Mouse (Mus musculus) hindbrain, embryonic 16.5 days (tissue): Measurements from ENCODE around the gene Gm9913. TPM values are rescaled to one million over a fixed set of nuclear protein-coding genes. Genes with fewer than 3 reads are reported as not detected.

Experiments
- ATAC-seq: fragments of 200-750 bp; cut with Nextera tagmentation; 2 replicates; pipeline ENCODE4 v1.8.0; 2017; ENCODE audit warnings: moderate TSS enrichment, moderate library complexity
- H3K27ac ChIP-seq: fragments of 300-500 bp; sonication (generic); 2 replicates; pipeline ENCODE4 v1.5.1; 2014; ENCODE audit warnings: low read depth, mild to moderate bottlenecking, control low read depth, low read length, moderate library complexity
- H3K27me3 ChIP-seq: fragments of 300-500 bp; sonication (generic); replicated peaks from 2 replicates; pipeline ENCODE4 v1.6.1; 2014; ENCODE audit warnings: low read length; ENCODE audit not compliant: control insufficient read depth, insufficient read depth
- H3K36me3 ChIP-seq: fragments of 300-500 bp; sonication (generic); 2 replicates; pipeline ENCODE4 v1.6.1; 2014; ENCODE audit warnings: mild to moderate bottlenecking, low read length, moderate library complexity, mixed read lengths; ENCODE audit not compliant: control insufficient read depth, insufficient read depth
- H3K4me1 ChIP-seq: fragments of 300-500 bp; sonication (generic); 2 replicates; pipeline ENCODE4 v1.6.1; 2014; ENCODE audit warnings: low read depth, low read length; ENCODE audit not compliant: control insufficient read depth, insufficient read depth
- H3K4me2 ChIP-seq: fragments of 300-500 bp; sonication (generic); 2 replicates; pipeline ENCODE4 v1.6.1; 2014; ENCODE audit warnings: mild to moderate bottlenecking, low read length, control low read depth, moderate library complexity
- H3K4me3 ChIP-seq: fragments of 300-500 bp; sonication (generic); 2 replicates; pipeline ENCODE4 v1.5.1; 2014; ENCODE audit warnings: mild to moderate bottlenecking, low read length, control low read depth, moderate library complexity
- H3K9ac ChIP-seq: fragments of 300-500 bp; sonication (generic); 2 replicates; pipeline ENCODE4 v1.6.1; 2014; ENCODE audit warnings: low read depth, mild to moderate bottlenecking, control low read depth, low read length, moderate library complexity
- H3K9me3 ChIP-seq: fragments of 300-500 bp; sonication (generic); 2 replicates; pipeline ENCODE4 v1.6.1; 2014; ENCODE audit warnings: mild to moderate bottlenecking, low read length, moderate library complexity; ENCODE audit not compliant: control insufficient read depth
- WGBS: fragments of 180-500 bp; shearing (Covaris S2); extraction: QIAGEN DNeasy Blood & Tissue Kit; methylation state at CpG from one replicate; pipeline ENCODE4 v1.1.7; 2014; 5-methylcytosine and 5-hydroxymethylcytosine counted together
- polyA plus RNA-seq: library from polyadenylated mRNA; unstranded; fragments of >200 nt; fragmentation: Nextera tagmentation; extraction: Ambion mirVana; gene quantifications from 2 replicates; pipeline ENCODE4 v1.2.1, GENCODE M21; 2015

Gm9913 gene
- polyA plus RNA-seq, 1 experiment from 2014 or later: 0.08 TPM

DNA sequence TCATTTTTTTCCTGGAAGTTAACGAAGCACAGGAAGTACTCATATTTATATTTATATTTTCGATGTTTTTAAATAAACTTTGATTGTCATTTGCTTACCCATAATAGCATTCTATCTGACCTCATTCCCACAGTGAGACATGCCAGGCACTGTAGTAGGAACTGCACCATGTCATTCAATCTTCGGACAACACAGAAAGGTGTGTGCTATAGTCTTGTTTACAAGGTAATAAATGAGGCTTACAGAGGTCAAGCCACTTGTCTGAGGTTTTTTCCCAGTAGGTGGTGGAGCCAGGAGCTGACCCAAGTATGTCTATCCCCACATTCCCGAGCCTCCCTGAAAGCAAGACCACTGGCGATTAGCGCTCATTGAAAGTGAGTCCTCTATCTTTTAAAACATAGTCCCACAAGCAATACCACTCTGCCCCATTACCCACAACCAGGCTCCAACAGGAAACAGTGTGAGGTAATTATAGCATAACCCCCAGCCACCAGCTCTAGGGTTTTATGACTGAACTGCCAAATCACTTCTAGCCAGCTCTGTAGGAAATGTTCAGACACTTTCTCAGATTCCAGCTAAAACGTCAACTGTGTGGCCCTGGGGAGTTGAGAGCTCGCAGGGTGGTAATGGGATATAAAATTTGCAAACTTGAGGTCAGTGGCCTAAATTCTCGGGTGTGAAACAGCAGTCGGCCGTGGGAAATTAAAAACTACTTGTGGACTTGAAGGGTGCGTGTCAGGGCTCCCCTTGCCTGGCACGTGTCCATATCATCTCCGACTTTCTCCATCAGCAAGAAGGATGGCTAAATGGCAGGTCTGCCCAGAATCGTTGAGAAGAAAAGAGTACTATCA is 12.6 kb upstream of the Gm9913 start:
- Histone ChIP-seq H3K9ac (no peak overlapping the region), H3K27ac (no peak overlapping the region), H3K4me3 (no peak overlapping the region), H3K4me1 (no peaks in the 10 kb centered on the region), H3K36me3 (no peaks in the 10 kb centered on the region), H3K9me3 (no peaks in the 10 kb centered on the region), H3K4me2 (no peak overlapping the region), H3K27me3 (no peaks in the 10 kb centered on the region)
- no peak for ATAC-seq
- WGBS: 80% methylated on average over 15 of the region's 15 CpGs

DNA sequence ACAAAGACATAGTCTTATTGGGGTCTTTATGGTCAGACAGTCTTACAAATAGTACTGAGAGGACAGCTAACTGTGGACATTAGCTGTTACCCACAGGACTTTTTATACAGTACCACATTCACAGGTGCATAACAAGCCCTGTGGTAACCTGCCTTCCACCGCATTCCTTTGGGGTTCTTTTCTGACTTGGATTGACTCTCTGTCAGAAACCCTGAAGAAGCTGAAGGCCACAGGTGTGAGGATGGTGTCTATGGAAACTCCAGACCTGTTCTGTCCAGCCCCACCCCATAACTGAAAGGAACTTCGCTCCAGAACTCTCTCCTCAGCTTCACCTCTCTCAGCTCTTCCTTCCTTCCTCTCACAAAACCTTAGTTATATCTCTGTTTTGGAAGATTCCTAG is 10.6 kb upstream of the Gm9913 start:
- Histone ChIP-seq H3K9ac (no peak overlapping the region), H3K4me3 (no peak overlapping the region), H3K36me3 (no peaks in the 10 kb centered on the region), H3K4me1 (no peaks in the 10 kb centered on the region), H3K27me3 (no peaks in the 10 kb centered on the region), H3K27ac (no peak overlapping the region), H3K4me2 (no peak overlapping the region), H3K9me3 (no peaks in the 10 kb centered on the region)
- ATAC-seq: no peak
- WGBS: 96% methylated on average over 2 of the region's 2 CpGs

DNA sequence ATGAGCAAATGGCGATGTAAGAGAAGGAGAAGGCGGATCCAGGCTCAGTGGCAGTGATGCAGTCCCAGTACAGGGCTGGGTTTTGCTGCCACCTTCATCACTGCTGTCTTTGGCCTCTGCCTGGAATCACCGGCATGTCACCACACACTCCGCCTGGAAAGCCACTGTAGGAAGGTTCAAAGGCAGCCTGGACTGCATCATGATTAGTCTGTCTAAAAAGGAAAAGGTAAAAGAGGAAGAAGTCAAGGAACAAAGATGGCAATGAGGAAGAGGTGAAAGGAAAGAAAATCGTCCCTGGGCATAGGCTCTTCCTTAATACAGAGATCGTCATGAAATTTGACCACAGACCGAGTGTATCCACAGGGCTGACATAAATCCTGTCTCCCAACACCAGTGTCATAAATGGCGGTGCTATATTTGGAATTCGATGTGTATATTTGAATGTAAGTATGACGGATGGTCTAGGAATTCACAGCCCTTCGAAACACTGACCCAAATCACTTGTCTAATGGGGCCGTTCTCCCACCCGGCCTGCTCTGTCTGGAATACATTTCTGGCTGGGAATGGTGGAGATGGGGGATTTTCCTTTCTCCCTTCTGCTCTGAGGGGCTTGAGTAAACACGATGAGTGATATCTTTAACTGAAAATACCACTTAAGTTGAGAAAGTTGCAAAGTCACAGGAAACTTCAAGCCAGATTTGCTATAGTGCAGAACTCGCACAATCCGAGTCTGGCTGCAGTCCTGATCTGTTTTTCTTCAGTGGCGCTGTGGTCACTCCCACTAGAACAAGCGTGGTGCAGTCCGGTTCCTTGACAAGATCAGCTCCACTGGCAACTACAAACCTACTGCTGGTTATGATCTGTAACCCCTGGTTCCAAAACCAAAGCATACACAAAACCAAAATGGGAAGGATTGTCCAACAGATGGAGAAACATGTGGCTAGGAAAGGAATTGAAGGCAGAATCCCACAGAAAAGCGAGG is 9.8 kb upstream of the Gm9913 start:
- no peaks in the 10 kb centered on the region for H3K36me3 ChIP-seq
- ATAC-seq: no peak
- no peak overlapping the region for H3K9ac ChIP-seq
- no peaks in the 10 kb centered on the region for H3K27me3 ChIP-seq
- H3K4me1 ChIP-seq: no peaks in the 10 kb centered on the region
- 92% methylated on average over 20 of the region's 20 CpGs for WGBS
- H3K4me3 ChIP-seq: no peak overlapping the region
- no peak overlapping the region for H3K27ac ChIP-seq
- H3K9me3 ChIP-seq: no peaks in the 10 kb centered on the region
- H3K4me2 ChIP-seq: no peak overlapping the region

DNA sequence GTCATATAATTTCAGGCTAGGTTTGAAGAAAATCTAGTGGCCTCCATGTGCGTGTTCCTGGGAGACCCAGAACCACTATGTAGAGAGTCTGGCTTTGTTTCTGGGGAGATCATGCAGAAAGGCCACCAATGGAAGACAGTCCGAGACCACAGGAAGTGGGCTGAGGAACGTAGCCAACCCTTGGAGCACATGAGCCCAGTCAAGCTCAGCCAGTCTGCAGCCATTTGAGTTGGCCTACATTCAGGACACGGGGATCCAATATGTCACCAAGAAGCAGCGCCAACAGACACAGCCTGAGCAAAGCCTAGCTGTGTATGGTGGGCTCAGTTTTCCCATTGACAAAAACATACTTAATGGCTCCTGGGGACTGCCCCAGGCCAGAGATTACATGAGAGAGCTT is 8.2 kb upstream of the Gm9913 start:
- no peaks in the 10 kb centered on the region for H3K4me1 ChIP-seq
- no peaks in the 10 kb centered on the region for H3K9me3 ChIP-seq
- no peaks in the 10 kb centered on the region for H3K27me3 ChIP-seq
- H3K36me3 ChIP-seq: no peaks in the 10 kb centered on the region
- H3K4me2 ChIP-seq: no peak overlapping the region
- H3K4me3 ChIP-seq: no peak overlapping the region
- 88% methylated on average over 5 of the region's 5 CpGs for WGBS
- ATAC-seq: peak; percentile 30; the same call in 1 of the 2 replicates
- no peak overlapping the region for H3K27ac ChIP-seq
- no peak overlapping the region for H3K9ac ChIP-seq

DNA sequence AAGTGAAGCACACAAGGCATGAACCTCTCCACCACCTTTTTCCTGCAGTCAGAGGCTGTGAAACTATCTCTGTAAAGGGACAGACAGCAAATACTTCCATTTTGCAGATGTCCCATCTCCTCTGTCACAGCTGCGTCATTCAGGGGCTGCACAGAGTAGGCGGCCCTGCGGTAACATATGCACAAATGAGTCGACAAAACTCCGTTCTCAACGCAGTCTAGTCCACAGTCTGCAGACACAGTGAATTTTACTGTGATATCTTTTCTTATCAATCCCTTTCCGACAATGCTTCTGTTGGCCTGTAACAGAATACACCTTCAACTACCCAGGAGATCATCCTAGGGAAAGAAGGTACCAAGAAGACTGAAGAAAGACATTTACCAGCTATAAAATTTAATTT is 6.7 kb upstream of the Gm9913 start:
- no peak overlapping the region for H3K9ac ChIP-seq
- no peak overlapping the region for H3K4me2 ChIP-seq
- H3K4me1 ChIP-seq: no peaks in the 10 kb centered on the region
- no peak overlapping the region for H3K4me3 ChIP-seq
- ATAC-seq: no peak
- H3K27ac ChIP-seq: no peak overlapping the region
- no peaks in the 10 kb centered on the region for H3K9me3 ChIP-seq
- no peaks in the 10 kb centered on the region for H3K27me3 ChIP-seq
- 91% methylated on average over 7 of the region's 7 CpGs for WGBS
- no peaks in the 10 kb centered on the region for H3K36me3 ChIP-seq

DNA sequence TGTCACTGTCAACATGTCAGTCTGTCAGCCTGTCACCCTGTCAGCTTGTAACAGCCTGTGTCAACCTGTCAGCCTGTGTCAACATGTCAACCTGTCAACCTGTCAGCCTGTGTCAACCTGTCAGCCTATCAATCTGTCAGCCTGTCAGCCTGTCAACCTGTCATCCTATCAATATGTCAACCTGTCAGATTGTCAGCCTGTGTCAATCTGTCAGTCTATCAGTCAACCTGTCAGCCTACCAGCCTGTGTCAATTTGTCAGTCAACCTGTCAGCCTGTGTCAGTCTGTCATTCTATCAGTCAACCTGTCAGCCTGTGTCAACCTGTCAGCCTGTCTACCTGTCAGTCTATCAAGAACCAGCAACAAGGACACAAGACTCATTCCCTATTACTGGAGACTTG is 3.4 kb upstream of the Gm9913 start:
- Histone ChIP-seq H3K9me3 (no peaks in the 10 kb centered on the region), H3K27ac (no peak overlapping the region), H3K4me1 (peaks cover 7% of the 10 kb centered on the region), H3K27me3 (no peaks in the 10 kb centered on the region), H3K4me2 (no peak overlapping the region), H3K36me3 (no peaks in the 10 kb centered on the region), H3K4me3 (no peak overlapping the region), H3K9ac (no peak overlapping the region)
- no peak for ATAC-seq

DNA sequence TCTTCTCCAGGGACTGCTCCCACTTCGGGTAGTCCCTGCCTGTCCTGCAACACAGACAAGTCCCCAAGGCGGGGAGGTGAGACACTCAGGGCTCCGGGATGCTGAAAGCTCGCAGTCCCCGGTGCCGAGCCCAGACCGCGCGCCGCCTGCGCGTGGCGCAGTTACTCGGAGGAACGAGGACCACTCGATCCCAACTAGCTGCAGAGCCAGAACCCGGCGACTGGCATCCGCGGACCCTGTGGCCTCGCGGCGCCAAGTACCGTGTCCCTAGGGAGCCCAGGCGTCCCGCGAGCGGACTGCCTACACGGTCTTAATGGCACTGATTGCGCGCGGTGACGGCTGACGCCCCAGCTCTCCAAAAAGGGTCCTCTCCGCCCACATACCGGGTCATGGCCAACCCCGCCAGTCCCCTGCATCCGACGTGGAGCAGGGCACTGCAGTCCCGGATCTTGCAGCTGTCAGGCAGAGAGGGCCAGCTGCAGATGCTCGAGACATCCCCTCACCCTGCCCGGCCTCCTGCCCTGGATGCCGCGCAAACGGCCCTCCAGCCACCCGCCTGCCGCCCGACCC is 942 bp downstream of the Gm9913 start:
- Histone ChIP-seq H3K9ac (peak overlapping the region; percentile 70), H3K27me3 (no peaks in the 10 kb centered on the region), H3K4me2 (peak overlapping the region; percentile 72), H3K4me1 (peaks cover 7% of the 10 kb centered on the region), H3K4me3 (peak overlapping the region; percentile 74), H3K36me3 (no peaks in the 10 kb centered on the region), H3K9me3 (no peaks in the 10 kb centered on the region), H3K27ac (peak overlapping the region; percentile 65)
- ATAC-seq: peak; percentile 85
- under 1% methylated on average over 43 of the region's 48 CpGs for WGBS

DNA sequence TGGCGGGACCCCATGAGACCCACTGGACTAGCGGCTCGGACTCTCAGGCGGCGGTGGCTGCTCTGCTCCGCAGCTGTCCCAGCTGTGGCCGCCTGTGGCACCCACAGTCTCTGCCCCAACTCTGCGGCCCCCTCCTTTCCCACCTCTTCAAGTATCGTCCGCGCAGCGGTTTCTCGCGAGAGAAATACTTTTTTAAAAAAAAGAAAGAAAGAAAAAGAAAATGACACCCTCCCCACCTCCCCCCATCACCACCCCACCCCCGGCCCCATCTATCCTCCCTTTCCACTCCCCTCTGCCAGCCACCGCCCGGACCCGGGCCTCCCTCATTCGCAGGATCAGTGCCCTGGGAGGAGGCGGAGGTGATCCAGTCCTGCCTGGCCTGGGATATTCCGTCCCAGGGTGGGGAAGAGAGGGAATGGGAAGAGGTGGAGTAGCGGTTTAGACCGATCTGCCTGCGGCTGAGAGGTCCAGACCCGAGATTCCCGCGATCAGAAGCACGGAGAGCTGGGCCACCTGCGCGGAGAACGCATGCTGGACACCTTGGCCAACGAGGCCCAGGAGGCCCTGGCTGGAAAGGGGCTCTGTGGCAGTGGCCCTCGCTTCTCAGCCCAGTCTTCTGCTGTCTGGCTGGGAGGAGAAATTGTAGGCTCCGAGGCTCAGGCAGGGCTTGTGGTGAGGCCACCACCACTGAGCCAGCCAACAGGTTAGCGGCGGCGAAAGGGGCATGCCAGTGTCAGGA is 1.6 kb downstream of the Gm9913 start:
- H3K9ac ChIP-seq: peak overlapping the region; percentile 70
- peak overlapping the region; percentile 65 for H3K27ac ChIP-seq
- H3K4me3 ChIP-seq: peak overlapping the region; percentile 74
- peak; percentile 90 for ATAC-seq
- no peaks in the 10 kb centered on the region for H3K9me3 ChIP-seq
- H3K4me2 ChIP-seq: peak overlapping the region; percentile 72
- WGBS: under 1% methylated on average over 37 of the region's 37 CpGs
- peaks cover 7% of the 10 kb centered on the region for H3K4me1 ChIP-seq
- no peaks in the 10 kb centered on the region for H3K36me3 ChIP-seq
- H3K27me3 ChIP-seq: no peaks in the 10 kb centered on the region
